Mouse (Mus musculus) cerebellum, adult 9-10 months (tissue): ENCODE data around the gene Fate1.
"Not testable (repeated sequence)": the region's sequence is repeated elsewhere in the genome, so short reads cannot be mapped to it uniquely, and the experiment has no call there.

Experiments used
- DNase-seq: peaks from one replicate; pipeline ENCODE4 v3.0.0; 2022

Fate1 gene

GRCm38 (mm10) chrX:71972686-71973085 is at the start of gene Fate1:
Gene Fate1 (plus strand): TSS chrX:71972986.
- DNase-seq = no peak

DNA sequence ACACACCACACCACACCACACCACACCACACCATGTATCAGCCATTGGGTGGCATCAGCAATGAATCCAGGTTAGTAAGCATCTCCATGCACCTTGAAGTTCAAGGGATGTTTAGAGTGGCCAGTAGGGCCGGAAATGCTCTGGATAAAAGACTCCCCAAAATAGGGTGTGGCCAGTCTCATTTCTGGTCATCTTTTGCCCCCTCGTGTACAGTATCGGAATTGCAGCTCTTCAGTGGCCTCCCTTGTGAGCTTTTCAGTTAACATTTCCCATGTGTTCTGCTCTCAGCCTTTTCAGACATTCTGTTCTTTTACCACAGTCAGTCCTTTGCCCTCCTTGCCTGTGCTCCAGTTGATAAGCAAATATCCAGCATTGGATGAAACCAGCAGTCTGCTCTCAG is 26.2 kb upstream of the Fate1 start:
- DNase-seq = peak; percentile 21

DNA sequence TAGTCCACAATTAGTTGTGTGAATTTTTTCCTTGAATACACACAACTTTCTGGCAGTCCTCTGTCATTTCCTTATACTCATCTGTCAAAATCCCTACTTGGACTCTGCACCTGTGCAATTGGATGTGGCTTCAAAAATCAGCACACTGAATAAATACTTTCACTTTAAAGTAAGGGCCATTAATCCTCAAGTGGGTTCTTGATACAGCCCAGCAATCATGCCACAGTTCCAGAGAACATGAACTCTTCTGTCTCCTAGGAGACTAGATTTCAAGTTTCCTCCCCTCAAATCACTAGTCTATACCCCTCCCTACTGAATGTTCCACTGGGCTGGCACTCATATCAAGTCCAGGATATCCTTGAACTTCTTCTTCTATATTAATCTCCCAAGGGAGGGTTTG is 14.4 kb upstream of the Fate1 start:
- no peak for DNase-seq

GRCm38 (mm10) chrX:71962073-71963051 is 10.4 kb upstream of the Fate1 start, which contains the start of gene Prrg3:
Gene Prrg3 (plus strand): TSS chrX:71962624.
- peak; percentile 16 for DNase-seq

DNA sequence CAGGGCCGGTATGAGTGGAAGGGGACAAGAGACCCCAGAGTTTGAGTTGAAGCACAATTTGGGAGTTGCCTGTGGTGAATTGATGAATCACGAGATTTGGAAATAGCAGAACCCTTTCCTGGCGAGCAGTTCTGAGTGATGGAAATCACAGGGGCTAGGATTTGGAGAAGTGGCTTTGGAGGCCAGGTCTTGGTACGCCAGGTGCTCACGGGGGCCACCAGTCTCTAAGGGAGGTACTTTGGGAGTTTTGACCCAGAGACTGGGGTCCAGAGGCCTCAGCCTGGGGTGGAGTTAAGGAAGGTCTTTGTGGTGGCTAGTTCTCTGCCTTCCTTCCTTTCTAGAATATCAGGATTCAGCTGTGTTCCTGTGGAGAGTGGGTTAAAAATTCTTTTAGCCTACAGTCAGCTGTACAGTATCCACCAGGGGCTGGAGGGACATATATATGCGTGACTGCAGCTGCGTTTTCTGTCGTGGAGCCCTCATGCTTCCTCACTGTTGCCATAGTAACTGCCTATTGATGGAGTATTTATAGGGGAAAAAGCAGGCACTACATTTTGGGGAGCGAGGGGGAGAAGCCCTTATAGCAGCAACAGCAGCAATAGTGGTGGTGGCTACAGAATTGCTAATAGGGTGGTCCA is 9.4 kb upstream of the Fate1 start:
- DNase-seq = no peak

DNA sequence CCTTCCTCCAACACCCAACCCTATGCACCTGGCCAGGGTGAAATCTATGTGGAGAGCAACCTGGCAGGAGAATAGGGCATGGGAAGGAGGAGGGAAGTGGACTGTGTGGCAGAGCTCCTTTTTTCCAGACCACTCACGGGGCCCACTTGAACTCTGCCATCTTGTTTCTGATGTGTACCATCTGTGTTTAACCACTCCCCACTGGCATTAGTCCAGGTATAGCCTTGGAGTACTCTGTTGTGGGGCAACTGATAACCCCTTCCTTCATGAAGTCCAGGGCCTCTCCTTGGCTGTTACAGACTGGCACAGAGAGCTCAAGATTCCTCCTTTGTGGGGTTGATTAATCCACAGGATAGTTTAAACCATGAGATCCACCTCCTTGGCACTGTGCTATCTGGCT is 4.6 kb upstream of the Fate1 start:
- no peak for DNase-seq

DNA sequence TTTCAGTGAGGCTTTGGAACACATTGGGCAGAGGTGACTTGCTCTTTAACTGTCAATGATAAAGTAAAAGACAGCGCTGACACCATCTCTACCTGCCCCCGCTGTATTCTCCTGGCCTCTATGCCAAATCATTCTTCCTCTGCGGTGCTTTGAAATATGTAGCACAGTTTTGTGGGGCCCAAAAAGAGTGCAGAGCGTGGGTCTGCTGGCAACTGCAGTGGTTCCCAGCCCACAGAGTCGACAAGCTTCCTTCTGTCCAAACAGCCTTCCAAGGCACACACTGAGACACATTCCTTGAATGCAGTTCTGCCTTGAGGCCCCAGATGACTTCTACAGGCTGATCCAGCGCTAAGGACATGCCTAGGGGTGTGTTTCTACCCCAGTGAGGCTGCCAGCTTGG is 4.0 kb upstream of the Fate1 start:
- no peak for DNase-seq

GRCm38 (mm10) chrX:71971325-71971724 is 1.5 kb upstream of the Fate1 start:
- DNase-seq = no peak

GRCm38 (mm10) chrX:71977681-71978080 is 4.9 kb downstream of the Fate1 start:
- not testable (repeated sequence) for DNase-seq

- DNase-seq = no peak
Measured at GRCm38 (mm10) chrX:71980443-71980842, 7.7 kb downstream of the Fate1 start.

- no peak for DNase-seq
Measured at GRCm38 (mm10) chrX:71981322-71981721, 8.5 kb downstream of the Fate1 start.

- DNase-seq = no peak
Measured at GRCm38 (mm10) chrX:71983205-71983604, 10.4 kb downstream of the Fate1 start.

GRCm38 (mm10) chrX:71983775-71984174 is 11.0 kb downstream of the Fate1 start:
- no peak for DNase-seq

DNA sequence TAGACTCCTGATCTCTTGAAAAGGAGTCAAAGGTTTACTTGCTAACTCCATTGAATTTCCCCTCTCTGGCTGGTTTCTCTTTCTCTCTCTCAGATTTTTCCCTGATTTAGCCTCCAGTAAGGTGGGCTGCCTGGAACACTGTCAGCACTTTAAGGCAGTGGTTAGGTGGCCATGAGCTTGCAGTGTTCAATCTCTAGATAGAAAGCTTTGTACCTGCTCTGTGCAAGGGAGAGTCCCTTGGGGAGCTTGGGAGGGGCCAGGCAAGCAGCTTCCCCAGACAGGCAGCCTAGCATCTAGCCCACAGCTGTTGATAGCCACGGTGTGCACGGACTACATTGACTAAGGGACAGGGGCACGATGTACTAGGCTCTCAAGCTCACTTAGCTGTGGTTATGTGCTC is 18.8 kb downstream of the Fate1 start, which contains the start of gene Cnga2:
Cnga2 (plus strand) TSS at position 301 of the 400 bp plus-strand sequence.
- DNase-seq = no peak

DNA sequence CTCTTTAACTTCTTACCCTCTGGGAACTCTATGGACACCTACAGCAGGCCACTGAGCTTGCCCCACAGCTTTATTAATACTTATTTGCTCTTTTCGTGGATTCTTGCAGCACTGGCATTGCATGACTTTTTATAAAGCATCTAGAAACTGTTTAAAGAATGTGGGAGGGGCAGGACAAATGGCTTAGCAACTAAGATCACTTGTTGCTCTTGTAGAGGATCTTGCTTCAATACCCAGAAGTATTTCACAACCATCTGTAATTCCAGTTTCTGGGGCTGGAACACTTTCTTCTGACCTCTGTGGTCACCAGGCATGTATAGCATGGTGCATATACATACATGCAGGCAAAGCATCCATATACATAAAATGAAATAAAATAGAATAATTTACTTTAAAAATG is 23.2 kb downstream of the Fate1 start:
- DNase-seq = no peak

GRCm38 (mm10) chrX:72009930-72010329 is 37.1 kb downstream of the Fate1 start:
- no peak for DNase-seq

- no peak for DNase-seq
Measured at GRCm38 (mm10) chrX:72012236-72012635, 39.5 kb downstream of the Fate1 start.

- DNase-seq = no peak
Measured at GRCm38 (mm10) chrX:72012804-72013203, 40.0 kb downstream of the Fate1 start.

- DNase-seq = no peak
Measured at GRCm38 (mm10) chrX:72022241-72022640, 49.5 kb downstream of the Fate1 start.

- DNase-seq = no peak
Measured at GRCm38 (mm10) chrX:72022750-72023398, 50.1 kb downstream of the Fate1 start.

GRCm38 (mm10) chrX:72023542-72023941 is 50.8 kb downstream of the Fate1 start:
- no peak for DNase-seq
